32 mouse cellular contexts compared by ENCODE assay signal in genomic region chr2:52694604-52695003, GRCm38 (mm10). TPM values are rescaled to one million over a fixed set of nuclear protein-coding genes. Genes with fewer than 3 reads are reported as not detected.
DNase-seq lines count a peak whose midpoint lies in the region; ATAC-seq and TF ChIP-seq lines count a peak whose summit lies in the region.
"Had no signal": no experiment of that assay in that cellular context is flagged by ENCODE, and none has a peak within 500 bp of the region (broad histone marks: within the 10 kb centered on the region; RNA-seq: fewer than 3 reads in every experiment).

No protein-coding gene starts in this region.

- H3K27me3 ChIP-seq in embryonic facial prominence, embryonic 14.5 days (replicated peaks; ENCODE audit: control insufficient read depth, insufficient read depth, low read length) = no peaks in the 10 kb centered on the region
- H3K27me3 ChIP-seq in embryonic facial prominence, embryonic 10.5 days (replicated peaks; ENCODE audit: low read depth, poor library complexity, severe bottlenecking) = no peaks in the 10 kb centered on the region
- H3K27me3 ChIP-seq in kidney, adult 2 months (replicated peaks; ENCODE audit: control insufficient read depth, insufficient read depth, low read length) = no peaks in the 10 kb centered on the region
- H3K27me3 ChIP-seq in kidney, embryonic 14.5 days (ENCODE audit: control insufficient read depth, insufficient read depth, low read length) = no peaks in the 10 kb centered on the region
- H3K27me3 ChIP-seq in forebrain, embryonic 10.5 days (ENCODE audit: poor library complexity, severe bottlenecking) = no peaks in the 10 kb centered on the region
- H3K27me3 ChIP-seq: heart, embryonic 15.5 days; hindbrain, embryonic 12.5 days; intestine, embryonic 15.5 days; limb, embryonic 12.5 days; liver, embryonic 15.5 days; neural tube, embryonic 12.5 days; Patski had no signal

- H3K9ac ChIP-seq in embryonic facial prominence, embryonic 14.5 days (ENCODE audit: low read depth, low read length) = no peak overlapping the region
- H3K9ac ChIP-seq in kidney, embryonic 14.5 days (ENCODE audit: low read depth, low read length) = no peak overlapping the region
- H3K9ac ChIP-seq: forebrain, postnatal 0 days; heart, embryonic 15.5 days; hindbrain, embryonic 12.5 days; intestine, embryonic 15.5 days; limb, embryonic 12.5 days; liver, embryonic 15.5 days; lung, embryonic 14.5 days; neural tube, embryonic 12.5 days had no signal

- peak; percentile 40 for DNase-seq in embryonic facial prominence, embryonic 14.5 days (ENCODE audit: low spot score)
- no peak for DNase-seq in embryonic facial prominence, embryonic 10.5 days (ENCODE audit: low spot score)
- DNase-seq in kidney, adult 2 months = no peak
- peak; percentile 15 to 30 for DNase-seq in thymus, postnatal 10 days (ENCODE audit: low spot score in 2 of 2)
- DNase-seq in lung, postnatal 4 days = no peak
- no peak for DNase-seq in forebrain, embryonic 10.5 days (ENCODE audit: extremely low spot score, low spot score)
- DNase-seq: adrenal gland, postnatal 10 days; cerebellum, adult 8-10 months; cerebellum, postnatal 25 days; forebrain, postnatal 0 days; heart, postnatal 36 days; kidney, postnatal 36 days; lung, embryonic 14.5 days; lung, postnatal 14 days had no signal

- H3K27ac ChIP-seq in embryonic facial prominence, embryonic 14.5 days (replicated peaks; ENCODE audit: low read depth, low read length) = no peak overlapping the region
- no peak overlapping the region for H3K27ac ChIP-seq in embryonic facial prominence, embryonic 10.5 days (replicated peaks)
- H3K27ac ChIP-seq in kidney, adult 2 months (ENCODE audit: insufficient read depth, low read depth, low read length) = 0 out of 2 replicates have a peak overlapping the region, but pooled peaks have one; percentile 44
- no peak overlapping the region for H3K27ac ChIP-seq in kidney, embryonic 14.5 days (ENCODE audit: low read depth, low read length)
- no peak overlapping the region for H3K27ac ChIP-seq in forebrain, embryonic 10.5 days
- H3K27ac ChIP-seq: heart, embryonic 10.5 days; heart, embryonic 15.5 days; hindbrain, embryonic 12.5 days; hindbrain, postnatal 0 days; intestine, embryonic 15.5 days; layer of hippocampus, adult 2 months; left cerebral cortex, adult 2 months; limb, embryonic 12.5 days; liver, embryonic 15.5 days; neural tube, embryonic 12.5 days had no signal

- no peaks in the 10 kb centered on the region for H3K9me3 ChIP-seq in embryonic facial prominence, embryonic 14.5 days (ENCODE audit: control insufficient read depth, low read length)
- no peaks in the 10 kb centered on the region for H3K9me3 ChIP-seq in embryonic facial prominence, embryonic 10.5 days
- H3K9me3 ChIP-seq in kidney, embryonic 14.5 days (ENCODE audit: control insufficient read depth, low read length) = no peaks in the 10 kb centered on the region
- H3K9me3 ChIP-seq in forebrain, embryonic 10.5 days = no peaks in the 10 kb centered on the region
- H3K9me3 ChIP-seq: heart, embryonic 10.5 days; heart, embryonic 15.5 days; hindbrain, embryonic 12.5 days; intestine, embryonic 15.5 days; limb, embryonic 12.5 days; liver, embryonic 15.5 days; neural tube, embryonic 12.5 days had no signal

- TF ChIP-seq CTCF in kidney, adult 2 months (conservative IDR thresholded peaks at IDR 0.05; ENCODE audit: insufficient read depth, insufficient read length, low read depth, low read length) = no peak

- TF ChIP-seq POLR2A in kidney, adult 2 months (IDR thresholded peaks at IDR 0.05; ENCODE audit: low read depth, low read length) = no peak

- H3K4me2 ChIP-seq in embryonic facial prominence, embryonic 14.5 days (ENCODE audit: low read depth, low read length) = no peak overlapping the region
- H3K4me2 ChIP-seq in kidney, embryonic 14.5 days (replicated peaks; ENCODE audit: low read depth, low read length) = no peak overlapping the region
- H3K4me2 ChIP-seq: heart, embryonic 15.5 days; hindbrain, embryonic 12.5 days; intestine, embryonic 15.5 days; limb, embryonic 12.5 days; liver, embryonic 15.5 days; lung, embryonic 14.5 days; midbrain, embryonic 11.5 days; neural tube, embryonic 12.5 days had no signal

- H3K4me3 ChIP-seq in embryonic facial prominence, embryonic 14.5 days (ENCODE audit: low read depth, low read length) = no peak overlapping the region
- no peak overlapping the region for H3K4me3 ChIP-seq in embryonic facial prominence, embryonic 10.5 days
- H3K4me3 ChIP-seq in kidney, adult 2 months (ENCODE audit: insufficient read depth, low read depth, low read length) = no peak overlapping the region
- no peak overlapping the region for H3K4me3 ChIP-seq in kidney, embryonic 14.5 days (ENCODE audit: low read length)
- no peak overlapping the region for H3K4me3 ChIP-seq in forebrain, embryonic 10.5 days
- H3K4me3 ChIP-seq: heart, embryonic 10.5 days; heart, embryonic 15.5 days; hindbrain, embryonic 12.5 days; intestine, embryonic 15.5 days; layer of hippocampus, adult 2 months; left cerebral cortex, adult 2 months; limb, embryonic 12.5 days; liver, embryonic 15.5 days; myocyte; neural tube, embryonic 12.5 days had no signal

- ATAC-seq in embryonic facial prominence, embryonic 14.5 days (ENCODE audit: low read depth) = no peak
- no peak for ATAC-seq in kidney, embryonic 14.5 days (ENCODE audit: low FRiP score, low TSS enrichment)
- no peak for ATAC-seq in erythroblast, adult 5-6 weeks (replicated peaks; ENCODE audit: low FRiP score, poor library complexity, severe bottlenecking)
- ATAC-seq: forebrain, postnatal 0 days; hindbrain, postnatal 0 days; intestine, embryonic 15.5 days; Patski had no signal

- WGBS in embryonic facial prominence, embryonic 14.5 days = 78% methylated on average over 6 of the region's 6 CpGs
- WGBS in embryonic facial prominence, embryonic 10.5 days = 87% methylated on average over 6 of the region's 6 CpGs
- WGBS in kidney, adult 2 months = 57% methylated on average over 6 of the region's 6 CpGs
- 53% methylated on average over 6 of the region's 6 CpGs for WGBS in kidney, embryonic 14.5 days
- WGBS in forebrain, embryonic 10.5 days = 90% methylated on average over 6 of the region's 6 CpGs

- H3K4me1 ChIP-seq in embryonic facial prominence, embryonic 14.5 days (ENCODE audit: control insufficient read depth, insufficient read depth, low read length) = no peaks in the 10 kb centered on the region
- no peaks in the 10 kb centered on the region for H3K4me1 ChIP-seq in embryonic facial prominence, embryonic 10.5 days
- H3K4me1 ChIP-seq in kidney, adult 2 months (ENCODE audit: control insufficient read depth, insufficient read depth, low read length) = no peaks in the 10 kb centered on the region
- no peaks in the 10 kb centered on the region for H3K4me1 ChIP-seq in kidney, embryonic 14.5 days (ENCODE audit: control insufficient read depth, insufficient read depth, low read length)
- no peaks in the 10 kb centered on the region for H3K4me1 ChIP-seq in forebrain, embryonic 10.5 days
- H3K4me1 ChIP-seq: heart, embryonic 10.5 days; heart, embryonic 15.5 days; hindbrain, embryonic 12.5 days; intestine, embryonic 15.5 days; limb, embryonic 12.5 days; liver, embryonic 15.5 days; neural tube, embryonic 12.5 days had no signal

- H3K36me3 ChIP-seq in embryonic facial prominence, embryonic 14.5 days (ENCODE audit: control insufficient read depth, insufficient read depth, low read length) = peaks cover 20% of the 10 kb centered on the region
- H3K36me3 ChIP-seq in embryonic facial prominence, embryonic 10.5 days (replicated peaks) = peaks cover 9% of the 10 kb centered on the region
- no peaks in the 10 kb centered on the region for H3K36me3 ChIP-seq in kidney, adult 2 months (ENCODE audit: control insufficient read depth, insufficient read depth, low read length)
- peaks cover 2% of the 10 kb centered on the region; the same call in 1 of the 2 replicates for H3K36me3 ChIP-seq in kidney, embryonic 14.5 days (ENCODE audit: control insufficient read depth, insufficient read depth, low read length)
- H3K36me3 ChIP-seq in forebrain, embryonic 10.5 days (replicated peaks) = peaks cover 8% of the 10 kb centered on the region
- H3K36me3 ChIP-seq: intestine, embryonic 15.5 days; liver, embryonic 15.5 days had no signal

RNA-seq across cellular contexts. Expression of gene Cacnb4, which starts 18.0 kb away (rescaled TPM):
- polyA plus RNA-seq in embryonic facial prominence, embryonic 14.5 days (2014; fragmentation: Nextera tagmentation; extraction: Ambion mirVana) = 1.4 and 3.1 TPM in 2 replicates
- 0.50 and 0.52 TPM in 2 replicates for polyA plus RNA-seq in embryonic facial prominence, embryonic 10.5 days (2016; fragmentation: Nextera tagmentation; extraction: Ambion mirVana)
- 1.0 and 1.1 TPM in 2 replicates for polyA plus RNA-seq in kidney, adult 2 months (2012; rRNA removed)
- polyA plus RNA-seq in kidney, embryonic 14.5 days (2014; fragmentation: Nextera tagmentation; extraction: Ambion mirVana) = 4.2 and 4.3 TPM in 2 replicates
- total RNA-seq in erythroblast, adult 5-6 weeks (2015; ENCODE audit: low replicate concordance) = not detected in 2 replicates
- total RNA-seq in erythroblast, adult 5-6 weeks (2017; ENCODE audit: low replicate concordance) = not detected in 2 replicates
- 0.50 and 1.1 TPM in 2 replicates for polyA plus RNA-seq in forebrain, embryonic 10.5 days (2016; fragmentation: Nextera tagmentation; extraction: Ambion mirVana)
- total RNA-seq: liver, adult 2 months; megakaryocyte progenitor cell, adult 5-6 weeks; MEL had no signal

RNA-seq across cellular contexts. Expression of gene Stam2, which starts 47.5 kb away (rescaled TPM):
- polyA plus RNA-seq in embryonic facial prominence, embryonic 14.5 days (2014; fragmentation: Nextera tagmentation; extraction: Ambion mirVana) = 37.7 and 38.0 TPM in 2 replicates
- 30.3 and 32.8 TPM in 2 replicates for polyA plus RNA-seq in embryonic facial prominence, embryonic 10.5 days (2016; fragmentation: Nextera tagmentation; extraction: Ambion mirVana)
- 7.8 and 8.6 TPM in 2 replicates for polyA plus RNA-seq in kidney, adult 2 months (2012; rRNA removed)
- 24.0 and 36.2 TPM in 2 replicates for polyA plus RNA-seq in kidney, embryonic 14.5 days (2014; fragmentation: Nextera tagmentation; extraction: Ambion mirVana)
- total RNA-seq in erythroblast, adult 5-6 weeks (2015; ENCODE audit: low replicate concordance) = 4.8 and 12.1 TPM in 2 replicates
- total RNA-seq in erythroblast, adult 5-6 weeks (2017; ENCODE audit: low replicate concordance) = 5.5 and 5.9 TPM in 2 replicates
- polyA plus RNA-seq in forebrain, embryonic 10.5 days (2016; fragmentation: Nextera tagmentation; extraction: Ambion mirVana) = 31.2 and 34.0 TPM in 2 replicates

Comparison
In these comparisons a context has a peak if more than half of its experiments do, and no peak if none do; other contexts are left out.
1. DNase-seq: peak in embryonic facial prominence, embryonic 14.5 days (single experiment) and thymus, postnatal 10 days (2 of 2); none in embryonic facial prominence, embryonic 10.5 days (single experiment), kidney, adult 2 months (single experiment), lung, postnatal 4 days (0 of 2) and forebrain, embryonic 10.5 days (single experiment).